8 mouse cellular contexts compared by ENCODE assay signal in the genomic region with DNA sequence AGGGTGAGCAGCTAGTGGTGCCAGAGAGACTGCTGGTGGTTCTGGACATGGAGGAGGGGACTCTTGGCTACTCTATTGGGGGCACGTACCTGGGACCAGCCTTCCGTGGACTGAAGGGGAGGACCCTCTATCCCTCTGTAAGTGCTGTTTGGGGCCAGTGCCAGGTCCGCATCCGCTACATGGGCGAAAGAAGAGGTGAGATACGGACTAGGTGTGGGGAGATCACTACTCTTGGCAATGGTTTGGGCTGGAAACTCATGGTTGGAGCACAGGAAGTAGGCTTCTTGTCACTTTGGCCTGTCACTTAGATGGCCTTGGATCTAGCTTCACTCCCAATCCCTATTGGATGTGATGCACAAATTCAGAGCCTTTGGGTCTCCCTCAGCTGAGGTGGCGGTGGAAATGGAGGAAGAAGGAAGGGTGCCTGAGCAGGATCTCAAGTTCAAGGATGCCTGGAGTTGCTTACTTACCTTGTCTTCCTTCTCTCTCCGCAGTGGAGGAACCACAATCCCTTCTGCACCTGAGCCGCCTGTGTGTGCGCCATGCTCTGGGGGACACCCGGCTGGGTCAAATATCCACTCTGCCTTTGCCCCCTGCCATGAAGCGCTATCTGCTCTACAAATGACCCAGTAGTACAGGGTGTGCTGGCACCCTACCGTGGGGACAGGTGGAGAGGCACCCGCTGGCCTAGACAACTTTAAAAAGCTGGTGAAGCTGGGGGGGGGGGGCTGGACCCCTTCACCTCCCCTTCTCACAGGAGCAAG. TPM values are rescaled to one million over a fixed set of nuclear protein-coding genes. Genes with fewer than 3 reads are reported as not detected.
A peak's percentile ranks its signal among the peaks of the same experiment; 100 is the strongest.
DNase-seq lines count a peak whose midpoint lies in the region; ATAC-seq and TF ChIP-seq lines count a peak whose summit lies in the region.

No protein-coding gene starts in this region.

- H3K36me3 ChIP-seq in kidney, postnatal 0 days (ENCODE audit: insufficient read depth, low read length) = peaks cover 6% of the 10 kb centered on the region; the same call in 1 of the 2 replicates
- H3K36me3 ChIP-seq in hindbrain, embryonic 12.5 days = peaks cover 15% of the 10 kb centered on the region
- H3K36me3 ChIP-seq in midbrain, embryonic 15.5 days (replicated peaks) = 0 out of 2 replicates have a peak, but pooled peaks cover 4% of the 10 kb centered on the region

- no peak for DNase-seq in kidney, postnatal 0 days (ENCODE audit: low spot score)
- DNase-seq in kidney, postnatal 4 days = no peak
- DNase-seq in cerebellum, adult 9-10 months = peak; percentile 62
- no peak for DNase-seq in B cell, adult 2 months

- H3K9ac ChIP-seq in kidney, postnatal 0 days (ENCODE audit: low read depth, low read length) = peak overlapping the region; percentile 72
- H3K9ac ChIP-seq in hindbrain, embryonic 12.5 days = peak overlapping the region; percentile 63
- H3K9ac ChIP-seq in midbrain, embryonic 15.5 days = peak overlapping the region; percentile 21

- no peaks in the 10 kb centered on the region for H3K27me3 ChIP-seq in kidney, postnatal 0 days (ENCODE audit: insufficient read depth, low read length)
- no peaks in the 10 kb centered on the region for H3K27me3 ChIP-seq in hindbrain, embryonic 12.5 days
- H3K27me3 ChIP-seq in midbrain, embryonic 15.5 days (replicated peaks) = no peaks in the 10 kb centered on the region

- no peaks in the 10 kb centered on the region for H3K9me3 ChIP-seq in kidney, postnatal 0 days (replicated peaks; ENCODE audit: low read length)
- no peaks in the 10 kb centered on the region for H3K9me3 ChIP-seq in hindbrain, embryonic 12.5 days (replicated peaks)
- no peaks in the 10 kb centered on the region for H3K9me3 ChIP-seq in midbrain, embryonic 15.5 days

- TF ChIP-seq CTCF in kidney, postnatal 0 days (IDR thresholded peaks at IDR 0.05; ENCODE audit: low read depth) = no peak

- ATAC-seq in kidney, postnatal 0 days (replicated peaks; ENCODE audit: low FRiP score, low read depth) = no peak
- ATAC-seq in hindbrain, embryonic 12.5 days (ENCODE audit: low FRiP score) = peak; percentile 2; the same call in 1 of the 2 replicates
- ATAC-seq in midbrain, embryonic 15.5 days (replicated peaks) = no peak
- ATAC-seq in megakaryocyte progenitor cell, adult 5-6 weeks (replicated peaks; ENCODE audit: poor library complexity) = no peak
- ATAC-seq in monocyte, adult 5-6 weeks (replicated peaks; ENCODE audit: insufficient number of reproducible peaks, low FRiP score, low TSS enrichment, poor library complexity, severe bottlenecking) = no peak

- peak overlapping the region; percentile 64 for H3K4me3 ChIP-seq in kidney, postnatal 0 days (replicated peaks; ENCODE audit: low read depth, low read length)
- H3K4me3 ChIP-seq in hindbrain, embryonic 12.5 days = peak overlapping the region; percentile 54
- peak overlapping the region; percentile 43 for H3K4me3 ChIP-seq in midbrain, embryonic 15.5 days

- peaks cover 32% of the 10 kb centered on the region; the same call in 1 of the 2 replicates for H3K4me1 ChIP-seq in kidney, postnatal 0 days (replicated peaks; ENCODE audit: insufficient read depth, low read length)
- H3K4me1 ChIP-seq in hindbrain, embryonic 12.5 days = peaks cover 57% of the 10 kb centered on the region
- H3K4me1 ChIP-seq in midbrain, embryonic 15.5 days = peaks cover 55% of the 10 kb centered on the region

- 50% methylated on average over 14 of the region's 14 CpGs for WGBS in kidney, postnatal 0 days
- WGBS in hindbrain, embryonic 12.5 days = 41% methylated on average over 14 of the region's 14 CpGs
- 39% methylated on average over 14 of the region's 14 CpGs for WGBS in midbrain, embryonic 15.5 days

- peak overlapping the region; percentile 95 for H3K27ac ChIP-seq in kidney, postnatal 0 days
- H3K27ac ChIP-seq in hindbrain, embryonic 12.5 days = peak overlapping the region; percentile 87
- peak overlapping the region; percentile 67; the same call in 1 of the 2 replicates for H3K27ac ChIP-seq in midbrain, embryonic 15.5 days

- peak overlapping the region; percentile 99 for H3K4me2 ChIP-seq in kidney, postnatal 0 days (ENCODE audit: low read length)
- peak overlapping the region; percentile 89 for H3K4me2 ChIP-seq in hindbrain, embryonic 12.5 days (replicated peaks)
- H3K4me2 ChIP-seq in midbrain, embryonic 15.5 days = peak overlapping the region; percentile 83

RNA-seq across cellular contexts. Expression of gene Spsb2, which starts 1.5 kb away (rescaled TPM):
- 26.1 and 27.4 TPM in 2 replicates for polyA plus RNA-seq in kidney, postnatal 0 days (2015; fragmentation: Nextera tagmentation; extraction: Ambion mirVana)
- 8.7 and 9.2 TPM in 2 replicates for polyA plus RNA-seq in hindbrain, embryonic 12.5 days (2016; fragmentation: Nextera tagmentation; extraction: Ambion mirVana)
- 8.8 and 10.1 TPM in 2 replicates for polyA plus RNA-seq in midbrain, embryonic 15.5 days (2015; fragmentation: Nextera tagmentation; extraction: Ambion mirVana)
- 1.6 and 2.2 TPM in 2 replicates for total RNA-seq in megakaryocyte progenitor cell, adult 5-6 weeks (2015)
- 6.0 and 9.0 TPM in 2 replicates for total RNA-seq in megakaryocyte progenitor cell, adult 5-6 weeks (2017)
- total RNA-seq in monocyte, adult 5-6 weeks (2017) = 8.2 to 11.2 TPM (median 10.4 TPM) in 3 replicates

RNA-seq across cellular contexts. Expression of gene Tpi1, which starts 4.1 kb away (rescaled TPM):
- 664 and 686 TPM in 2 replicates for polyA plus RNA-seq in kidney, postnatal 0 days (2015; fragmentation: Nextera tagmentation; extraction: Ambion mirVana)
- 481 and 483 TPM in 2 replicates for polyA plus RNA-seq in hindbrain, embryonic 12.5 days (2016; fragmentation: Nextera tagmentation; extraction: Ambion mirVana)
- 383 and 391 TPM in 2 replicates for polyA plus RNA-seq in midbrain, embryonic 15.5 days (2015; fragmentation: Nextera tagmentation; extraction: Ambion mirVana)
- 279 and 298 TPM in 2 replicates for total RNA-seq in megakaryocyte progenitor cell, adult 5-6 weeks (2015)
- total RNA-seq in megakaryocyte progenitor cell, adult 5-6 weeks (2017) = 240 and 287 TPM in 2 replicates
- total RNA-seq in monocyte, adult 5-6 weeks (2017) = 71.9 to 103 TPM (median 88.6 TPM) in 3 replicates

RNA-seq across cellular contexts. Expression of gene Usp5, which starts 19.3 kb away (rescaled TPM):
- polyA plus RNA-seq in kidney, postnatal 0 days (2015; fragmentation: Nextera tagmentation; extraction: Ambion mirVana) = 96.6 and 106 TPM in 2 replicates
- 200 and 202 TPM in 2 replicates for polyA plus RNA-seq in hindbrain, embryonic 12.5 days (2016; fragmentation: Nextera tagmentation; extraction: Ambion mirVana)
- 233 and 234 TPM in 2 replicates for polyA plus RNA-seq in midbrain, embryonic 15.5 days (2015; fragmentation: Nextera tagmentation; extraction: Ambion mirVana)
- 42.0 and 46.7 TPM in 2 replicates for total RNA-seq in megakaryocyte progenitor cell, adult 5-6 weeks (2015)
- 86.1 and 87.7 TPM in 2 replicates for total RNA-seq in megakaryocyte progenitor cell, adult 5-6 weeks (2017)
- 34.6 to 45.5 TPM (median 35.5 TPM) in 3 replicates for total RNA-seq in monocyte, adult 5-6 weeks (2017)

RNA-seq across cellular contexts. Expression of gene Cdca3, which starts 19.4 kb away (rescaled TPM):
- polyA plus RNA-seq in kidney, postnatal 0 days (2015; fragmentation: Nextera tagmentation; extraction: Ambion mirVana) = 85.1 and 91.2 TPM in 2 replicates
- 111 and 120 TPM in 2 replicates for polyA plus RNA-seq in hindbrain, embryonic 12.5 days (2016; fragmentation: Nextera tagmentation; extraction: Ambion mirVana)
- 23.2 and 32.9 TPM in 2 replicates for polyA plus RNA-seq in midbrain, embryonic 15.5 days (2015; fragmentation: Nextera tagmentation; extraction: Ambion mirVana)
- total RNA-seq in megakaryocyte progenitor cell, adult 5-6 weeks (2015) = 130 and 145 TPM in 2 replicates
- total RNA-seq in megakaryocyte progenitor cell, adult 5-6 weeks (2017) = 149 and 159 TPM in 2 replicates
- total RNA-seq in monocyte, adult 5-6 weeks (2017) = 0.32 to 5.8 TPM in 2 of 3 replicates, not detected in the other

RNA-seq across cellular contexts. Expression of gene Gnb3, which starts 30.1 kb away (rescaled TPM):
- 0.98 and 1.2 TPM in 2 replicates for polyA plus RNA-seq in kidney, postnatal 0 days (2015; fragmentation: Nextera tagmentation; extraction: Ambion mirVana)
- 0.52 and 0.92 TPM in 2 replicates for polyA plus RNA-seq in hindbrain, embryonic 12.5 days (2016; fragmentation: Nextera tagmentation; extraction: Ambion mirVana)
- 2.6 and 2.8 TPM in 2 replicates for polyA plus RNA-seq in midbrain, embryonic 15.5 days (2015; fragmentation: Nextera tagmentation; extraction: Ambion mirVana)
- not detected in 2 replicates for total RNA-seq in megakaryocyte progenitor cell, adult 5-6 weeks (2015)
- not detected in 2 replicates for total RNA-seq in megakaryocyte progenitor cell, adult 5-6 weeks (2017)
- total RNA-seq in monocyte, adult 5-6 weeks (2017) = 0.19 TPM in 1 of 3 replicates, not detected in the others

Comparison
In these comparisons a context has a peak if more than half of its experiments do, and no peak if none do; other contexts are left out.
1. H3K9ac ChIP-seq: peak in every context shown above with its lines; median percentile 72 in kidney, postnatal 0 days; 63 in hindbrain, embryonic 12.5 days; 21 in midbrain, embryonic 15.5 days.